Mouse (Mus musculus): Measurements from ENCODE around the gene Cep152.

The Cep152 gene

GRCm38 (mm10) chr2:125624127-125624685, 707 bp downstream of the Cep152 start:
- no peak for DNase-seq

GRCm38 (mm10) chr2:125623211-125623610, 1.7 kb downstream of the Cep152 start:
- no peak for DNase-seq

GRCm38 (mm10) chr2:125620213-125620907, 4.6 kb downstream of the Cep152 start:
- no peak for DNase-seq

GRCm38 (mm10) chr2:125615858-125616424, 9.0 kb downstream of the Cep152 start:
- DNase-seq = no peak

GRCm38 (mm10) chr2:125615440-125615839, 9.5 kb downstream of the Cep152 start:
- no peak for DNase-seq

- peak; percentile 39 for DNase-seq
Observed at GRCm38 (mm10) chr2:125606220-125606845, 18.6 kb downstream of the Cep152 start.

- DNase-seq = peak; percentile 89
Observed at GRCm38 (mm10) chr2:125604646-125605045, 20.3 kb downstream of the Cep152 start.

GRCm38 (mm10) chr2:125602970-125603369, 21.9 kb downstream of the Cep152 start:
- no peak for DNase-seq

- no peak for DNase-seq
Observed at GRCm38 (mm10) chr2:125598958-125599357, 26.0 kb downstream of the Cep152 start.

- no peak for DNase-seq
Observed at GRCm38 (mm10) chr2:125598251-125598650, 26.7 kb downstream of the Cep152 start.

GRCm38 (mm10) chr2:125594786-125595185, 30.1 kb downstream of the Cep152 start:
- DNase-seq = no peak

- no peak for DNase-seq
Observed at GRCm38 (mm10) chr2:125594072-125594471, 30.8 kb downstream of the Cep152 start.

GRCm38 (mm10) chr2:125591895-125592294, 33.0 kb downstream of the Cep152 start:
- no peak for DNase-seq

- no peak for DNase-seq
Observed at GRCm38 (mm10) chr2:125589287-125589686, 35.6 kb downstream of the Cep152 start.

- DNase-seq = no peak
Observed at GRCm38 (mm10) chr2:125581081-125581480, 43.8 kb downstream of the Cep152 start.

GRCm38 (mm10) chr2:125577670-125578069, 47.2 kb downstream of the Cep152 start:
- no peak for DNase-seq

- DNase-seq = no peak
Observed at GRCm38 (mm10) chr2:125576498-125576897, 48.4 kb downstream of the Cep152 start.

- no peak for DNase-seq
Observed at GRCm38 (mm10) chr2:125575766-125576165, 49.1 kb downstream of the Cep152 start.

- DNase-seq = no peak
Observed at GRCm38 (mm10) chr2:125563884-125564283, 61.0 kb downstream of the Cep152 start.

GRCm38 (mm10) chr2:125562407-125562806, 62.5 kb downstream of the Cep152 start:
- DNase-seq = no peak

GRCm38 (mm10) chr2:125560037-125560436, 64.9 kb downstream of the Cep152 start:
- DNase-seq = no peak

- DNase-seq = no peak
Observed at GRCm38 (mm10) chr2:125558634-125559589, 66.0 kb downstream of the Cep152 start.

- no peak for DNase-seq
Observed at GRCm38 (mm10) chr2:125555830-125556229, 69.1 kb downstream of the Cep152 start.

Measured in kidney, postnatal 10 days (tissue).